Mouse (Mus musculus) heart, postnatal 0 days (tissue): ENCODE data around the gene Hspa8.

Experiments used
- CTCF ChIP-seq: IDR thresholded peaks from 2 replicates; pipeline ENCODE4 v1.5.1; 2016; ENCODE audit warnings: antibody characterized with exemption, control low read depth, low read depth
- EP300 ChIP-seq: IDR thresholded peaks from 2 replicates; pipeline ENCODE4 v1.6.1; 2016; ENCODE audit warnings: antibody characterized with exemption, low read depth

DNA sequence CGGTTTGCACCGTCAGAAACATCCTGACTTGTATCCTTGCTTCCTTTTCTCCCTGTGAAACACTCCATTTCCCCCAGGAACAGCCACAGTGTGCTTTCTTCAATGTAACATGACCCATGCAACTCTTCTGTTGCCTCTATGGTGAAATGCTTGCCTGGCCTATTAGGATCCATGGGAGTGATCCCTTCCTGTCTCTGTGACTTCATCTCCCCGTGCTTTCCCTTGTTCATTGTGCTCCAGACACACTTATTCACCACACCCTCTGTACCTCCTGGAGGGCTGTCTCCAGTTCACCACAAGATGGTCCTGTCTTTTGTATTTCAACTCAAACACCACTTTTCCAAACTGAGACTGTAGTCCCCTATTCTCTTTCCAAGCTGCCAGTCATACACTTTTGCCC lies 20.7 kb upstream of the Hspa8 start:
- TF ChIP-seq CTCF (no peak), EP300 (no peak)
